Mouse (Mus musculus) stomach, embryonic 14.5 days (tissue): ENCODE data around the gene Nacc1. TPM values are rescaled to one million over a fixed set of nuclear protein-coding genes. Genes with fewer than 3 reads are reported as not detected.
A peak's percentile ranks its signal among the peaks of the same experiment; 100 is the strongest.

Experiments
- ATAC-seq: fragments of 200-750 bp; cut with Nextera tagmentation; 2 replicates; pipeline ENCODE4 v1.8.0; 2017; ENCODE audit warnings: low read depth, moderate TSS enrichment; ENCODE audit not compliant: insufficient number of reproducible peaks, insufficient read depth, low FRiP score
- H3K27ac ChIP-seq: fragments of 300-500 bp; sonication (generic); 2 replicates; pipeline ENCODE4 v1.5.1; 2014; ENCODE audit warnings: mild to moderate bottlenecking, low read length, moderate library complexity, mixed read lengths
- H3K27me3 ChIP-seq: fragments of 300-500 bp; sonication (generic); 2 replicates; pipeline ENCODE4 v1.6.1; 2014; ENCODE audit warnings: low read length, control low read depth, mixed read lengths; ENCODE audit not compliant: control insufficient read depth, insufficient read depth
- H3K36me3 ChIP-seq: fragments of 300-500 bp; sonication (generic); 2 replicates; pipeline ENCODE4 v1.6.1; 2014; ENCODE audit warnings: mild to moderate bottlenecking, control low read depth, low read length, moderate library complexity, mixed read lengths; ENCODE audit not compliant: control insufficient read depth, insufficient read depth
- H3K4me1 ChIP-seq: fragments of 300-500 bp; sonication (generic); 2 replicates; pipeline ENCODE4 v1.6.1; 2014; ENCODE audit warnings: low read length, control low read depth, mixed read lengths; ENCODE audit not compliant: control insufficient read depth, insufficient read depth
- H3K4me2 ChIP-seq: fragments of 300-500 bp; sonication (generic); replicated peaks from 2 replicates; pipeline ENCODE4 v1.6.1; 2014; ENCODE audit warnings: low read depth, low read length, control low read depth
- H3K4me3 ChIP-seq: fragments of 300-500 bp; sonication (generic); 2 replicates; pipeline ENCODE4 v1.5.1; 2014; ENCODE audit warnings: low read depth, low read length, control low read depth
- H3K9ac ChIP-seq: fragments of 300-500 bp; sonication (generic); replicated peaks from 2 replicates; pipeline ENCODE4 v1.6.1; 2014; ENCODE audit warnings: low read depth, mild to moderate bottlenecking, control low read depth, low read length, moderate library complexity, mixed read lengths
- H3K9me3 ChIP-seq: fragments of 300-500 bp; sonication (generic); 2 replicates; pipeline ENCODE4 v1.6.1; 2016; ENCODE audit warnings: low read depth, low read length, control low read depth; ENCODE audit not compliant: control insufficient read depth
- whole genome bisulfite sequencing: fragments of 180-500 bp; shearing (Covaris S2); extraction: QIAGEN DNeasy Blood & Tissue Kit; methylation state at CpG from one replicate; pipeline ENCODE4 v1.1.7; 2014; 5-methylcytosine and 5-hydroxymethylcytosine counted together
- polyA plus RNA-seq: library from polyadenylated mRNA; unstranded; fragments of >200 nt; fragmentation: Nextera tagmentation; extraction: Ambion mirVana; gene quantifications from 2 replicates; pipeline ENCODE4 v1.2.1, GENCODE M21; 2014

The Nacc1 gene
- polyA plus RNA-seq, 1 experiment from 2014 or later, result 25.7 TPM

DNA sequence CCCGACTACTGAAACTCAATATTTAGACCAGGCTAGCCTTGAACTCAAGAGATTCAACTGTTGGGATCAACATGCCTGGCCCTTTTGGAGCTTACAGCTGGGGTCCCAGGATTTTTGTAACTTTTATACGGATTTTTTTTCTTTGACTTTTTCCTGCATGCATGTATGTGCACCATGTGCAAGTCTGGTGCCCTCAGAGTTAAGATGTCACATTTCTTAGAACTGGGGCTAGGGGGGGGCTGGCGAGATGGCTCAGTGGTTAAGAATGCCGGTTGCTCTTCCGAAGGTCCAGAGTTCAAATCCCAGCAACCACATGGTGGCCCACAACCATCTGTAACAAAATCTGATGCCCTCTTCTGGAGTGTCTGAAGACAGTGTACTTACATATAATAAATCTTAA, 12.9 kb upstream of the Nacc1 start:
- peaks cover 25% of the 10 kb centered on the region for H3K4me1 ChIP-seq
- H3K4me2 ChIP-seq, result no peak overlapping the region
- 84% methylated on average over 5 of the region's 5 CpGs for WGBS
- H3K9me3 ChIP-seq, result no peaks in the 10 kb centered on the region
- peaks cover 30% of the 10 kb centered on the region; the same call in 1 of the 2 replicates for H3K27me3 ChIP-seq
- H3K36me3 ChIP-seq, result peaks cover 29% of the 10 kb centered on the region
- no peak overlapping the region for H3K4me3 ChIP-seq
- peak overlapping the region; percentile 63; the same call in 1 of the 2 replicates for H3K27ac ChIP-seq
- no peak overlapping the region for H3K9ac ChIP-seq
- ATAC-seq, result no peak

GRCm38 (mm10) chr8:84699861-84700322, 12.2 kb upstream of the Nacc1 start:
- Histone ChIP-seq H3K4me1 (peaks cover 18% of the 10 kb centered on the region), H3K27me3 (peaks cover 24% of the 10 kb centered on the region; the same call in 1 of the 2 replicates), H3K36me3 (peaks cover 35% of the 10 kb centered on the region), H3K4me2 (no peak overlapping the region), H3K4me3 (no peak overlapping the region), H3K27ac (no peak overlapping the region), H3K9me3 (no peaks in the 10 kb centered on the region), H3K9ac (no peak overlapping the region)
- ATAC-seq, result no peak
- WGBS, result 60% methylated on average over 7 of the region's 7 CpGs

GRCm38 (mm10) chr8:84698929-84699401, 11.3 kb upstream of the Nacc1 start:
- Histone ChIP-seq H3K4me2 (no peak overlapping the region), H3K4me3 (no peak overlapping the region), H3K27me3 (peaks cover 15% of the 10 kb centered on the region; the same call in 1 of the 2 replicates), H3K4me1 (peaks cover 12% of the 10 kb centered on the region), H3K9me3 (no peaks in the 10 kb centered on the region), H3K27ac (peak overlapping the region; percentile 23; the same call in 1 of the 2 replicates), H3K36me3 (peaks cover 35% of the 10 kb centered on the region), H3K9ac (no peak overlapping the region)
- WGBS, result 86% methylated on average over 9 of the region's 9 CpGs
- no peak for ATAC-seq

DNA sequence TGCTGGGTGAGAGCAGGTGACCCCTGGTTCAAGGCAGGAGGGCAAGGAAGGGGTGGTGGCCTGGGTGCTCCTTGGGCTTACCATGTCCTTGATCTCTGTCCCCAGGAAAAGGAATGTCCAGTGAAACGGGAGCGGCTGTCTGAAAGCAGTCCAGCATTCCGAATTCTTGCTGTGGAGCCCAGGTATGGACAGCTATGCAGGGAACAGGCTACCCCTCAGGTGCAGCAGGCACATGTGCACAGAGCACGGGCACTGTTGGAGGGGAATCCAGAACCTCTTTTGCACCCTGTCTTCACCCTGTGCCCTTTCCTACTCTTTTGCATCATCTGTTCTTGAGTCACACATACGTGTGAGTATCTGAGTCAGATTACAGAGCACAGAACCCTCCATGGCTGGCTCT, 10.6 kb upstream of the Nacc1 start:
- Histone ChIP-seq H3K36me3 (peaks cover 36% of the 10 kb centered on the region), H3K27me3 (peaks cover 10% of the 10 kb centered on the region; the same call in 1 of the 2 replicates), H3K4me2 (no peak overlapping the region), H3K4me1 (peaks cover 10% of the 10 kb centered on the region), H3K9ac (no peak overlapping the region), H3K9me3 (no peaks in the 10 kb centered on the region), H3K27ac (no peak overlapping the region), H3K4me3 (no peak overlapping the region)
- ATAC-seq, result no peak
- 91% methylated on average over 5 of the region's 5 CpGs for WGBS

GRCm38 (mm10) chr8:84697166-84698130, 9.8 kb upstream of the Nacc1 start:
- Histone ChIP-seq H3K27ac (no peak overlapping the region), H3K4me1 (peaks cover 10% of the 10 kb centered on the region), H3K9ac (no peak overlapping the region), H3K4me2 (no peak overlapping the region), H3K27me3 (0 out of 2 replicates have a peak, but pooled peaks cover 3% of the 10 kb centered on the region), H3K4me3 (no peak overlapping the region), H3K9me3 (no peaks in the 10 kb centered on the region), H3K36me3 (peaks cover 41% of the 10 kb centered on the region)
- 91% methylated on average over 14 of the region's 14 CpGs for WGBS
- ATAC-seq, result no peak

DNA sequence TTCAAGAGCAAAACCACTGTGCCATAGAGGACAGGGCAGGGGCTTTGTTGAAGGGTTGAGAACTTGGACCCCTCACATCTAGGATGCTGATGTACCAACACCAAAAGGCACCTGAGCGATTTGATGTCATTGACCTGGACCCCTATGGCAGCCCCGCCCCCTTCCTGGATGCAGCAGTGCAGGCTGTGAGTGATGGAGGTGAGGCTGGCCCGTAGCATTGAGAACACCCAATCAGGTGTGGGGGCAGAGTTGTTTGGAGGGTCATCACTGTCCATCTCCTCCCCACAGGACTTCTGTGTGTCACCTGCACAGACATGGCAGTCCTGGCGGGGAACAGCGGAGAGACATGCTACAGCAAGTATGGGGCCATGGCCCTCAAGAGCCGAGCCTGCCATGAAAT, 7.5 kb upstream of the Nacc1 start:
- Histone ChIP-seq H3K4me2 (no peak overlapping the region), H3K9ac (no peak overlapping the region), H3K27ac (no peak overlapping the region), H3K4me1 (peaks cover 5% of the 10 kb centered on the region; the same call in 1 of the 2 replicates), H3K4me3 (no peak overlapping the region), H3K27me3 (no peaks in the 10 kb centered on the region), H3K9me3 (no peaks in the 10 kb centered on the region), H3K36me3 (peaks cover 53% of the 10 kb centered on the region)
- 88% methylated on average over 6 of the region's 6 CpGs for WGBS
- no peak for ATAC-seq

DNA sequence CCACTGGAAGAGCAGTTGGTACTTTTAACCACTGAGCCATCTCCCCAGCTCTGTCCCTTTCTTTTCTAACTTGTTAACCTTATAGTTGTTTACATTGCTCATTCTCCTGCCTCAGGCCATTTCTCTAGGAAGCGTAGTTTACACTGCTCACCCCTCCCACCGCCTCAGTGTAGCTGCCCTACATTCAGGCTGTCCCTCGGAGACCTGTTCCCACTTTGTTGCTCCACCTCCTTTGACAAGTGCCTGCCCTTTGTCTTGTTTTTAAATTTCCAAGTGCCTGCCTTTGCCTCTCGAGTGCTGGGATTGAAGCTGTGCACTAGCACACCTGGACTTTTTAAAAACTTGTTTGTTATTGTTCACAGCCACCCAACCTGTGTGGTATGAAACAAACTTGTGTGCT, 5.7 kb upstream of the Nacc1 start:
- Histone ChIP-seq H3K9me3 (no peaks in the 10 kb centered on the region), H3K4me3 (no peak overlapping the region), H3K27me3 (no peaks in the 10 kb centered on the region), H3K36me3 (peaks cover 49% of the 10 kb centered on the region), H3K4me2 (no peak overlapping the region), H3K4me1 (peaks cover 15% of the 10 kb centered on the region), H3K27ac (no peak overlapping the region), H3K9ac (no peak overlapping the region)
- WGBS, result 63% methylated on average over 4 of the region's 4 CpGs
- no peak for ATAC-seq

DNA sequence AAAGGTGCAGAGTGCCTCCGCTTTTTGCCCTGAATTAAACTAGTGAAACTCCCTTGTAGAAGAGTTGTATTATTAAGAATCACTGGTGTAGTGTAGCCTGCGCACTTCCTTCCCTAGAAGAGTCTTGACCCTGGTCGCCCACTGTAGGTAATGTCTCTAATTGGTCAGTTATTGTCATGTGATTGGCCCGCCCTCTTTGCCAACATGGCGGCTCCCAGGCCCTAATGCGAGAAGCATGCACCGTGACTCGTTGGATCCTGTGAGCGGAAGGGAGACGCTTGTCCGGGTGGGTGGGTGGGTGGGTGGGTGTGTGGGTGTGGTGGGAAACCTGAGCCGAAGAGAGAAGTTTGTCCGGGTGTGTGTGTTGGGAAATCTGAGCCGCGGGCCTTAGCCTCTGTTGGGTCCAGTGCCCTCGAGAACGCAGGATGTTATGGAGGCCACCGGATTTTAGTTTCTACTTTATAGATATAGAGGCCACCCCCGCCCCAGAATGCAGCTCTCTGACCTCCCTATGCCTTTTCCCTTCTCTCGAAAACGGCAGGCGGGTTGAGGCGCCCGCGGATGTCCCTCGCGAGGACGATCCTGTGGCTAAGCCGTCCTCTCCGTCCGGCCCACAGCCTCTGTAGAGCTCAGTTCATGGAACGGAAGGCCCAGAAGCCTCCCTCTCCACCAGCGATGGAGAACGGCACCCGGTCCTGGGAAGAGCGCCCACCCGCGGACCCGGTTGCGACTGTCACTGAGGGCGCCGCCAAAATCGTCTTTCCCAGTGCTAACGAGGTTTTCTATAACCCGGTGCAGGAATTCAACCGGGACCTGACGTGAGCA, 1.6 kb upstream of the Nacc1 start:
- Histone ChIP-seq H3K4me2 (peak overlapping the region; percentile 72), H3K4me3 (peak overlapping the region; percentile 96), H3K27ac (peak overlapping the region; percentile 80), H3K9ac (peak overlapping the region; percentile 63), H3K4me1 (peaks cover 31% of the 10 kb centered on the region), H3K36me3 (peaks cover 19% of the 10 kb centered on the region), H3K9me3 (no peaks in the 10 kb centered on the region), H3K27me3 (no peaks in the 10 kb centered on the region)
- peak; percentile 91 for ATAC-seq
- under 1% methylated on average over 47 of the region's 47 CpGs for WGBS
